Mouse (Mus musculus) forebrain, embryonic 14.5 days (tissue): ENCODE measurements at regions not wholly inside any gene's neighbourhood (a gene's known extent, or its start where the extent isn't known, plus 50 kb on each side); places are given as distances from the start of the nearest gene placed in this dataset.

Source experiments
- ATAC-seq: fragments of 200-750 bp; cut with Nextera tagmentation; 2 replicates; pipeline ENCODE4 v1.8.0; 2017; ENCODE audit warnings: mild to moderate bottlenecking, moderate library complexity
- DNase-seq: peaks from one replicate; pipeline ENCODE4 v3.0.0-alpha.2; 2015; ENCODE audit warnings: low spot score
- H3K27ac ChIP-seq: fragments of 300-500 bp; sonication (generic); 2 replicates; pipeline ENCODE4 v1.5.1; 2014; ENCODE audit warnings: low read depth, mild to moderate bottlenecking, control low read depth, low read length, moderate library complexity
- H3K27me3 ChIP-seq: fragments of 300-500 bp; sonication (generic); replicated peaks from 2 replicates; pipeline ENCODE4 v1.6.1; 2014; ENCODE audit warnings: low read length, control low read depth, mixed read lengths; ENCODE audit not compliant: control insufficient read depth, insufficient read depth
- H3K36me3 ChIP-seq: fragments of 300-500 bp; sonication (generic); 2 replicates; pipeline ENCODE4 v1.6.1; 2014; ENCODE audit warnings: low read length, control low read depth; ENCODE audit not compliant: control insufficient read depth, insufficient read depth
- H3K4me1 ChIP-seq: fragments of 300-500 bp; sonication (generic); 2 replicates; pipeline ENCODE4 v1.6.1; 2014; ENCODE audit warnings: antibody characterized with exemption, low read length, control low read depth; ENCODE audit not compliant: control insufficient read depth, insufficient read depth
- H3K4me2 ChIP-seq: fragments of 300-500 bp; sonication (generic); 2 replicates; pipeline ENCODE4 v1.6.1; 2014; ENCODE audit warnings: mild to moderate bottlenecking, control low read depth, low read length
- H3K4me3 ChIP-seq: fragments of 300-500 bp; sonication (generic); 2 replicates; pipeline ENCODE4 v1.5.1; 2014; ENCODE audit warnings: low read depth, low read length, control low read depth
- H3K9ac ChIP-seq: fragments of 300-500 bp; sonication (generic); 2 replicates; pipeline ENCODE4 v1.6.1; 2014; ENCODE audit warnings: mild to moderate bottlenecking, low read length, control low read depth, moderate library complexity
- H3K9me3 ChIP-seq: fragments of 300-500 bp; sonication (generic); replicated peaks from 2 replicates; pipeline ENCODE4 v1.6.1; 2016; ENCODE audit warnings: low read length, control low read depth, mixed read lengths; ENCODE audit not compliant: control insufficient read depth
- WGBS: fragments of 180-500 bp; shearing (Covaris S2); extraction: QIAGEN DNeasy Blood & Tissue Kit; methylation state at CpG from one replicate; pipeline ENCODE4 v1.1.7; 2014; 5-methylcytosine and 5-hydroxymethylcytosine counted together

DNA sequence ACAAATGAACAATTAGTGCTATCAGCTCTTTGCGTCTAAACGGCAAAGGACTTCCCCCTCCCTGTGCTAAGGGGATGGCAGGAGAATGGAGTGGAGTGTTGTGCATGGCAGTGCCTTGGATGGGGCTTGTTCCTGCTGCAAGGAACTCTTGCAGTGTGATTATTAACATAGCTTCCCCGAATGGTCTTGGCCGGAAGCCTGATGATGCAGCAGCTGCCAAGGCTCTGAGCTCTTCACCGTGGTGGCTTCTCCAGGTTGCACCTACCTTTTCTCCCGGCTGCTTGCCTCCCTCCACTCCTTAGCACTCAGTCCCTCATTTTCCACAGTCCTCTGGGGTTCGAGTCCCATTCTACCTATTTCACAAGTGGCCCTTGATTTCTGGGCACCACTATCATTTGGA, 76.8 kb upstream of the 4931429L15Rik start:
- WGBS = 75% methylated on average over 7 of the region's 7 CpGs
- H3K4me2 ChIP-seq = no peak overlapping the region

DNA sequence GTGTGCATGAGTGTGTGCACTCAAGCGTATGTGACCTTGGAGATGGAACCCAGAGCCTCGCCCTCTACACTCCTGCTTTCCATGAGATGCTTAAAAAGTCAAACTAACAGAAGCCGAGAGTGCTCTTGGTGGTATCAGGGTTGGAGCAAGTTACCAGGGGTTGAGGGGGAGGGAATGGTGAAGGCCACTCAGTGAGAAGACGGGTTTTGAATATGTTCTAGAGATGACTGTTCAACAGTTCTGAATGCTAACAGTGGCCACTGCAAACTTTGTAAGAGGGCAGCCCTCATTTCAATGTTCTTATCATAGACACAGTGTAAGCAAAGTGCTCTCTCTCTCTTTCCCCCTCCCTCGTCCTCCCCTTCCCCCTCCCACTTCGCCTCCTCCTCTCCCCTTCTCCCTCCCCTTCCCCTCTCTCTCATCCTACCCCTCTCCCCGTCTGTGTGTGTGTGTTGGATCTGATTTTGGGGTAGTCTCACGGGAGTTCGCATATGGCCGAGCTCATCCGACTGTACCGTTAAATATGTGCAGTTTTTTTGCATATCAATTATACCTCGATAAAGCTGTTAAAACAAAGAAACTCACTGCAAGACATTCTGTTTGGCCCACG, 75.5 kb upstream of the 4931429L15Rik start:
- Histone ChIP-seq H3K36me3 (no peaks in the 10 kb centered on the region), H3K9me3 (no peaks in the 10 kb centered on the region), H3K27me3 (peaks cover 4% of the 10 kb centered on the region; the same call in 1 of the 2 replicates), H3K4me2 (no peak overlapping the region), H3K27ac (no peak overlapping the region; the same call in 1 of the 2 replicates), H3K4me1 (peaks cover 10% of the 10 kb centered on the region; the same call in 1 of the 2 replicates), H3K9ac (no peak overlapping the region), H3K4me3 (no peak overlapping the region)
- peak; percentile 43 for DNase-seq
- 47% methylated on average over 14 of the region's 14 CpGs for WGBS
- ATAC-seq = no peak

More for the DNA sequence above, 76.8 kb upstream of the 4931429L15Rik start:
- no peak for ATAC-seq
- H3K27ac ChIP-seq = no peak overlapping the region
- H3K27me3 ChIP-seq = no peaks in the 10 kb centered on the region; the same call in 1 of the 2 replicates
- H3K4me1 ChIP-seq = peaks cover 10% of the 10 kb centered on the region; the same call in 1 of the 2 replicates
- H3K36me3 ChIP-seq = no peaks in the 10 kb centered on the region
- no peak for DNase-seq
- H3K4me3 ChIP-seq = no peak overlapping the region
- H3K9ac ChIP-seq = no peak overlapping the region
- no peaks in the 10 kb centered on the region for H3K9me3 ChIP-seq

DNA sequence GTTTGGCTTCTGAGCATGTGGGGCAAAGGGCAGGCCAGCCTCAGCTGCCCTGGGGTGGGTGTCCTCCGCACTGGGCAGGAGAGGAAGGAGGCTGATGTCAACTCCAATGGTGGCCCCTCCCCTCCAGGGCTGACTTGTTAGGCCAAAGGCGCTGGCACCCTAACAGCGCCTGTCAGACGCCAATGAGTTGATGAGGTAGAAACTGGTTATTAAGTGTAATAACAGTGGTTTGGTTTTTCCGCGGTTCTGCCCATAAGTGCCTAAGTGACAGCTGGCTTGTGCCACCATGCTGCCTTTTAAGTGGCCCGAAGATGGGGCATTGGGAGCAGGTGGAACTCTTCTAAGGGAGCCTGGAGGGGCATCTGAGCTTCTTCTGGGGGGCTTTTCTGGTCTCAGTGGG, 74.5 kb upstream of the 4931429L15Rik start:
- DNase-seq (peak; percentile 54), ATAC-seq (no peak)
- H3K4me3 ChIP-seq = no peak overlapping the region
- H3K4me1 ChIP-seq = peaks cover 14% of the 10 kb centered on the region
- no peaks in the 10 kb centered on the region for H3K9me3 ChIP-seq
- WGBS = 70% methylated on average over 7 of the region's 7 CpGs
- H3K36me3 ChIP-seq = no peaks in the 10 kb centered on the region
- H3K27ac ChIP-seq = no peak overlapping the region
- H3K27me3 ChIP-seq = peaks cover 4% of the 10 kb centered on the region; the same call in 1 of the 2 replicates
- H3K9ac ChIP-seq = no peak overlapping the region
- no peak overlapping the region for H3K4me2 ChIP-seq

DNA sequence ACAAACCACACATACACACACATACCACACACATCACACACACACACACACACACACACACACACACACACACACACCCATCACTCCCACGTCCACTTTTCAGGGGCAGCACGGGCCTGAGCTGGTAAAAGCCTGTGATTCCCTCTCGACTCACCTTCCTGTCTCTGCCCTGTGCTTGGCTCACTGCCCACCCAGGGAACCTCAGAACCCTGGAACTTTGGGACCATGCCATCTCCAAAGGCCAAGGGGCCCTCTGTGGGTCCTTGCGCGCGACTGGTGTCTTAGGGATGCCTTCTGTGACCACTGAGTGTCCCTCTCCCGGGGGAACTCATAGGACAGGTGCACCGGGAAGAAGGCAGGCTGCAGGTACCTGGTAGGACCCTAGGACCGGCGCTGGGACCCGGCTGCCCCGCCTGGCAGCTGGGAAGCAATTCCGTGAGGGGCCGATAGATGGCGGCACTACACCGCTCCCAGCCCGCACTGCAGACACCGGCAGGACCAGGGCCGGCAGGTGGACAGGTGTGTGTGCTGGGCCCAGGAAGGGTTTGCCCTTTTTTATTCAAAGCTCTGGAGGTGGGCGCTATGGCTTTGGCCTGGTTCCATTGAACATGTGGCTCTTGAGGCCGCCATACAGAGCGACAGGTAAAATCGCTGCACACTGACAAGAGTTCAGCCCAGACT, 73.0 kb upstream of the 4931429L15Rik start:
- Histone ChIP-seq H3K9ac (no peak overlapping the region), H3K4me1 (peaks cover 22% of the 10 kb centered on the region), H3K27ac (no peak overlapping the region), H3K4me2 (peak overlapping the region; percentile 12; the same call in 1 of the 2 replicates), H3K36me3 (no peaks in the 10 kb centered on the region), H3K4me3 (no peak overlapping the region), H3K27me3 (peaks cover 4% of the 10 kb centered on the region; the same call in 1 of the 2 replicates), H3K9me3 (no peaks in the 10 kb centered on the region)
- peak; percentile 8; the same call in 1 of the 2 replicates for ATAC-seq
- WGBS = 7% methylated on average over 23 of the region's 23 CpGs
- peak; percentile 51 for DNase-seq

DNA sequence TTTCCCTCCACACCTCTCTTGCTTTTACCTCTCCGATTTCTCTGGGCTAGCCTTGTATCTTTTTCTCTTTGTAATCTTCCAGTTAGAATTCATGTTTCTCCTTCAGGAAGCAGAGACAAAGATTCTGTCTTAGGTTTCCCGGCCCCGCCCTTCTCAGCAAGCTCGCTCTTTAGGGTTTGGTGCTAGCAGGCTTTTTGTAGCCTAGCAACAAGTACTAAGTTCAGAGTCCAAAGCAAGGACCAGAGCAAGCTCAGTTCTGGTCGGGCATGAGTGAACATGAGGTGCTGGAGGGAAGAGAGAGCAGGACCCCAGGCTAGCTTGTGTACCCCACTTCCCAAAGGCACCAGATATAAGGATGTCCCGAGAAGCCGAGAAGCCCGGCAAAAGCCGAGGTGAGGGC, 70.0 kb upstream of the 4931429L15Rik start:
- no peaks in the 10 kb centered on the region for H3K9me3 ChIP-seq
- peaks cover 18% of the 10 kb centered on the region for H3K4me1 ChIP-seq
- peak overlapping the region; percentile 72 for H3K27ac ChIP-seq
- H3K27me3 ChIP-seq = peaks cover 4% of the 10 kb centered on the region; the same call in 1 of the 2 replicates
- peak; percentile 43; the same call in 1 of the 2 replicates for ATAC-seq
- DNase-seq = peak; percentile 74
- H3K36me3 ChIP-seq = no peaks in the 10 kb centered on the region
- H3K4me2 ChIP-seq = peak overlapping the region; percentile 50
- H3K4me3 ChIP-seq = peak overlapping the region; percentile 38
- WGBS = 3% methylated on average over 9 of the region's 9 CpGs
- H3K9ac ChIP-seq = peak overlapping the region; percentile 77

DNA sequence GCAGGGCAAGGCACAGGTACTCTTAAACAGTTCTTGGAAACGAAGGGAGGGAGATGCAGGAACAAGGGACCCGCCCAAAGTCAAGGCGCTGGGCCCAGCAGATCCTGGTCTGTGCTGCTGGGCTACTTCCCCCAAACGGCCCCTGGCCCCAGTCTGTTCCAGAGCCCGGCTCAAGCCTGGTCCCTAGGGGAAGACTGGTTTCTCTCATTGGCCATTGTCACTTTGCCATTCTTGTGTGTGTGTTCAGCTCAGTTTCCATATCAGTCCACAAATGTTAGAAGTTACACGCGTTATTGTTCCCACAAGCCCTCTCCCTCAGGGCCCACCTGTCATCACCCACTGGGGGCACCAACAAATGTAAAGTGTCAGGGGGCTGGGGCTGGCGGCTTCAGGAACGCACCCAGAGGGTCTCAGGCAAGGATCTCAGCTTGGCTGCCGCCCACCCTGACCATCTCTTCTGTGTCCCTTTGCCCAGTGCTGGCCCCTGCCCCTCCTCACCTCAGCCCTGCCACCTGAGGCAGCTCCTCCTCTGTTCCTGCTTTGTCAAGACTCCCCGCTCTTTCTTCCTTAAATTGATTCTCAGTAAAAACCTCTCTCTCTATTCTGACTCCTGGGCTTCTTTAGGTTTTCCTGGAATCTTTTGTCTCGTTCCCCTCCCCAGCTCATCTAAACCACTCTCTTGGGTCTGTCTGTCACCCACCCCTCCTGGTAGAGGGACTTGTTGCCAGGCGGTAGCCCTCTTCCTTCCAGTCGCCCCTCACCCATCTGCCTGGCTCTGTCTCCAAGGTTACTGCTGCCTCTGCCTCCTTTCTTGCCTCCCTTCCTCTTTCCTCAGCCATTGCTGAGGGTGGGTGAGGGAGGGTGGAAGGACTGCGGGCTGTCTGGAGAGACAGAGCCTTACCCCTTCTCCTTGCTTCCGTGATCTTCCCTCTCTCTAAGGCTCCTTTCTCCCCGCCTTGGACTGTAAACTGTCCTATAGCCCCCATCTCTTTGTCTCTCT, 69.2 kb upstream of the 4931429L15Rik start:
- Histone ChIP-seq H3K27me3 (peaks cover 4% of the 10 kb centered on the region; the same call in 1 of the 2 replicates), H3K4me1 (peaks cover 15% of the 10 kb centered on the region), H3K36me3 (no peaks in the 10 kb centered on the region), H3K27ac (peak overlapping the region; percentile 72), H3K4me3 (peak overlapping the region; percentile 38), H3K9me3 (no peaks in the 10 kb centered on the region), H3K9ac (peak overlapping the region; percentile 77), H3K4me2 (peak overlapping the region; percentile 50)
- DNase-seq = peak; percentile 81
- peak; percentile 81 for ATAC-seq
- WGBS = 26% methylated on average over 17 of the region's 17 CpGs

DNA sequence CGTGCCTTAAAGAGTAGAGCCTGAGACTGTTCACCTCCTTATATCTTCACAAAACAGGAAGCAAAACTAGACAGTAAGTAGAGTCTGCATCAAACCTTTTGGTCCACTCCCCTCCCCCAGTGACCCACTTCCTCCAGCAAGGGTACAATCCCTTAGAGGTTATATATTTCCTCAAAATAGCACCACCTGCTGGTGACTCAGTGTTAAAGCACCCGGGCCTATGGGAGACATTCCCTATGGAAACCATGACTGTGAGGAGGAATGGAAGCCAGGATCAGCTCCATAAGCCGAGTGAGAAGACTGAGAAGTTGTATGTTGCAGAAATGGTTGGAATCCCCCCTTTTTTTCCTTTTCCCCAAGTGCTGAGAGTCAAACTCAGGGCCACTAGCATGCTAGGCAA, 66.5 kb upstream of the 4931429L15Rik start:
- H3K27ac ChIP-seq = no peak overlapping the region
- H3K27me3 ChIP-seq = 0 out of 2 replicates have a peak, but pooled peaks cover 4% of the 10 kb centered on the region
- DNase-seq (no peak), ATAC-seq (no peak)
- WGBS = 89% methylated on average over 3 of the region's 3 CpGs
- no peak overlapping the region for H3K9ac ChIP-seq
- no peak overlapping the region for H3K4me2 ChIP-seq
- H3K36me3 ChIP-seq = no peaks in the 10 kb centered on the region
- H3K9me3 ChIP-seq = no peaks in the 10 kb centered on the region
- no peak overlapping the region for H3K4me3 ChIP-seq
- H3K4me1 ChIP-seq = peaks cover 12% of the 10 kb centered on the region

DNA sequence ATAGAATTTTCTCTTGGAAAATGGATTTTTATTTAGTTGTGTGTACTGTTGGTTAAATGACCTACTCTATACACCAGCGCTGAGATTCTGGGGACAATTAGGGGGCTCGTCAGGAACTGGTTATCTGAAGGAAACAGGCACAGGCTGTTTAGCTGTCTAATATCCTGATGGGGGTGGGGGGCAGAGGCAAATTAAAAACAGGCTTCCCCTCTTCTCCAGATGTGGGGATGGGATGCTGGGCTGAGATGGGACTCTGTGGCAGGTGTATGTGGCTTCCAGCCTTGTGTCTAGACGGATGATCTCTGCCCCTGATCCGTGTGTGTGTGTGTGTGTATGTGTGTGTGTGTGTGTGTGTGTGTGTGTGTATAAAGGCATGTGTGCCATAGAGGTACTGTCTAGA, 61.6 kb upstream of the 4931429L15Rik start:
- Histone ChIP-seq H3K9me3 (no peaks in the 10 kb centered on the region), H3K9ac (no peak overlapping the region), H3K36me3 (no peaks in the 10 kb centered on the region), H3K4me1 (no peaks in the 10 kb centered on the region), H3K4me3 (no peak overlapping the region), H3K4me2 (no peak overlapping the region), H3K27ac (no peak overlapping the region), H3K27me3 (no peaks in the 10 kb centered on the region)
- ATAC-seq (no peak), DNase-seq (no peak)
- WGBS = 54% methylated on average over 4 of the region's 4 CpGs
